Mouse (Mus musculus): ENCODE measurements at regions not wholly inside any gene's neighbourhood (a gene's known extent, or its start where the extent isn't known, plus 50 kb on each side); places are given as distances from the start of the nearest gene placed in this dataset.

GRCm38 (mm10) chr9:67129095-67129494 is 79.9 kb upstream of the Tpm1 start:
- no peak for TF ChIP-seq CTCF (IDR thresholded peaks at IDR 0.05; ENCODE audit: low read depth)
- no peak for TF ChIP-seq EP300 (optimal IDR thresholded peaks at IDR 0.05)

Measured in stomach, postnatal 0 days (tissue).